Mouse (Mus musculus) B cell, adult 2 months (primary cell): ENCODE data around the gene Chdh.

Experiments used
- DNase-seq, 2 experiments: peaks; one replicate each; pipeline ENCODE4 v3.0.0; 2022

Gene Chdh

GRCm38 (mm10) chr14:30068566-30068965 lies 59.7 kb downstream of the Chdh start:
- no peak for DNase-seq

- DNase-seq, result no peak
These were observed 66.6 kb downstream of the Chdh start for GRCm38 (mm10) chr14:30075268-30075887.

DNA sequence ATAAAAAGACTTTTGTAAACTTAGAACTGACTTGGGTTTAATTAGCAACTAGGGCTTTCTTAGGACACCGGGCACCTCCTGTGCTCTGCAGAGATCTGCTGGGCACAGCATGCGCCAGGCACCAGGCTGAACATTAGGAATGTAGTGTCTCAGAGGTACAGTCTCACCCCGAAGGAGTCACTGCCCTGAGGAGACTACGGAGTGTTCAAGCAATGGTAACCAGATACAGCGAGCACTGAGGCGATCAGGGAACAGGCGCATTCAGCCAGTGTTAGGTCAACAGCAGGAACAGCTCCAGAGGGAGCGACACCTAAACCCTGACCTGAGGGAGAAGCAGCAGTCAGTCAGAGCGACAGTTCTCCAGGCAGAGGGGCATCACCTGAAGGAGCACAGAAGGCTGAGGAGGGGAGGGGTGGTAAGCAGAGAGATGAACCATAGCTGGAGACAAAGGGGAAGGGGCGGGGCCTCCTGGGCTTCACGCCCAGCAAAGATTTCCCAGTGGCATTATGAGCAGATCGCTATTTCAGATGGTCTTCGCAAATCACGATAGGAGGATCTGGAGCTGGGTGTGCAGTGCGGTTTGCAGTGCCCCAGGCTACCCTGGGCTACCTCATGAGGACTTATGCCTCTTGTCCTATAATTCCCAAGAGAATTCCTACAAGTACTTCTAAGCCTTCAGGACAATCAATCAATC lies 69.4 kb downstream of the Chdh start:
- DNase-seq, result no peak

DNA sequence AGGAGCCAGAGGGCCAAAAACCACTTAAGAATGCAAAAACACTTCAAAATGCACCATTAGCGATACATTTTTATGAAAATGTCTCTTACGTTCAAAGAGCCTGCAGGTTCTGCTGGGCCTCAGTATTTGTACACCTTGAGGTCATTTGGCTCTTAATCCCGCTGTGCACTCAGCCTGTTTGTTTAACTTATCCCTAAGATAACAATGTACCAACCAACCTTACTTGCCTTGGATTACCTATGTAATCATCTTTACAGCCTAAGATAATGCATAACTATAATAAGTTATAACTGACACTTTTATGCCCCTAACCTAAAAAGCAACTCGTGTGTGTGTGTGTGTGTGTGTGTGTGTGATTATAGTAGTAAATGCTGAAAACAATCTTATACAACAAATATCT lies 70.9 kb downstream of the Chdh start:
- no peak for DNase-seq
